In genomic region chr17:15088591-15089001, GRCm38 (mm10) we compare ENCODE assay signal across 11 mouse cellular contexts. TPM values are rescaled to one million over a fixed set of nuclear protein-coding genes. Genes with fewer than 3 reads are reported as not detected.
A peak's percentile ranks its signal among the peaks of the same experiment; 100 is the strongest.
DNase-seq lines count a peak whose midpoint lies in the region; ATAC-seq and TF ChIP-seq lines count a peak whose summit lies in the region.
"Had no signal": no experiment of that assay in that cellular context is flagged by ENCODE, and none has a peak within 500 bp of the region (broad histone marks: within the 10 kb centered on the region; RNA-seq: fewer than 3 reads in every experiment).

No protein-coding gene starts in this region.

- no peak for TF ChIP-seq POLR2A in thymus, adult 2 months (IDR thresholded peaks at IDR 0.05; ENCODE audit: control insufficient read depth, extremely low read depth, insufficient read depth, low read length, poor library complexity)

- no peak overlapping the region for H3K9ac ChIP-seq in hindbrain, embryonic 12.5 days
- H3K9ac ChIP-seq in midbrain, embryonic 13.5 days (replicated peaks), result no peak overlapping the region
- H3K9ac ChIP-seq in kidney, embryonic 16.5 days (replicated peaks; ENCODE audit: low read length), result no peak overlapping the region

- H3K4me1 ChIP-seq in hindbrain, embryonic 12.5 days, result peaks cover 26% of the 10 kb centered on the region
- peaks cover 19% of the 10 kb centered on the region for H3K4me1 ChIP-seq in midbrain, embryonic 13.5 days (replicated peaks)
- H3K4me1 ChIP-seq in thymus, adult 2 months (replicated peaks; ENCODE audit: control insufficient read depth, insufficient read depth, low read length), result no peaks in the 10 kb centered on the region
- H3K4me1 ChIP-seq in kidney, embryonic 16.5 days (ENCODE audit: insufficient read depth, low read length), result peaks cover 8% of the 10 kb centered on the region; the same call in 1 of the 2 replicates

- H3K4me3 ChIP-seq in hindbrain, embryonic 12.5 days, result no peak overlapping the region
- no peak overlapping the region for H3K4me3 ChIP-seq in midbrain, embryonic 13.5 days (replicated peaks)
- no peak overlapping the region for H3K4me3 ChIP-seq in thymus, adult 2 months (ENCODE audit: control insufficient read depth, insufficient read depth, low read length)
- H3K4me3 ChIP-seq in kidney, embryonic 16.5 days (ENCODE audit: low read length), result no peak overlapping the region

- H3K27ac ChIP-seq in hindbrain, embryonic 12.5 days, result peak overlapping the region; percentile 66
- H3K27ac ChIP-seq in midbrain, embryonic 13.5 days, result peak overlapping the region; percentile 71
- no peak overlapping the region for H3K27ac ChIP-seq in thymus, adult 2 months (ENCODE audit: control insufficient read depth, insufficient read depth, low read length)
- no peak overlapping the region for H3K27ac ChIP-seq in kidney, embryonic 16.5 days (ENCODE audit: low read length)

- WGBS in hindbrain, embryonic 12.5 days, result 10% methylated on average over 8 of the region's 8 CpGs
- 17% methylated on average over 8 of the region's 8 CpGs for WGBS in midbrain, embryonic 13.5 days
- WGBS in thymus, adult 2 months, result 76% methylated on average over 8 of the region's 8 CpGs
- WGBS in kidney, embryonic 16.5 days, result 18% methylated on average over 8 of the region's 8 CpGs

- no peaks in the 10 kb centered on the region for H3K27me3 ChIP-seq in hindbrain, embryonic 12.5 days
- H3K27me3 ChIP-seq in midbrain, embryonic 13.5 days, result no peaks in the 10 kb centered on the region
- H3K27me3 ChIP-seq in thymus, adult 2 months (ENCODE audit: control insufficient read depth, insufficient read depth, low read length), result no peaks in the 10 kb centered on the region
- H3K27me3 ChIP-seq in kidney, embryonic 16.5 days (ENCODE audit: insufficient read depth, low read length), result 0 out of 2 replicates have a peak, but pooled peaks cover 4% of the 10 kb centered on the region

- H3K9me3 ChIP-seq in hindbrain, embryonic 12.5 days (replicated peaks), result no peaks in the 10 kb centered on the region
- no peaks in the 10 kb centered on the region for H3K9me3 ChIP-seq in midbrain, embryonic 13.5 days
- no peaks in the 10 kb centered on the region for H3K9me3 ChIP-seq in kidney, embryonic 16.5 days (ENCODE audit: low read length)

- TF ChIP-seq CTCF in thymus, adult 2 months (IDR thresholded peaks at IDR 0.05; ENCODE audit: borderline replicate concordance, control insufficient read depth, extremely low read depth, insufficient read depth, low read length, poor library complexity), result no peak

- no peaks in the 10 kb centered on the region for H3K36me3 ChIP-seq in hindbrain, embryonic 12.5 days
- H3K36me3 ChIP-seq in midbrain, embryonic 13.5 days, result no peaks in the 10 kb centered on the region
- H3K36me3 ChIP-seq in thymus, adult 2 months (ENCODE audit: control insufficient read depth, insufficient read depth, low read length), result no peaks in the 10 kb centered on the region
- H3K36me3 ChIP-seq in kidney, embryonic 16.5 days (ENCODE audit: insufficient read depth, low read length), result no peaks in the 10 kb centered on the region

- H3K4me2 ChIP-seq in hindbrain, embryonic 12.5 days (replicated peaks), result no peak overlapping the region; the same call in 1 of the 2 replicates
- no peak overlapping the region for H3K4me2 ChIP-seq in midbrain, embryonic 13.5 days (replicated peaks)
- H3K4me2 ChIP-seq in kidney, embryonic 16.5 days (replicated peaks; ENCODE audit: low read depth, low read length), result no peak overlapping the region

- peak; percentile 42 for DNase-seq in cerebellum, adult 11-12 months
- DNase-seq in embryo, embryonic 9.5 days (ENCODE audit: extremely low spot score), result peak; percentile 32
- DNase-seq in ovary, adult 18-20 months (ENCODE audit: low spot score), result no peak
- DNase-seq in thymus, adult 2 months, result no peak
- DNase-seq: gastrocnemius, postnatal 25 days; heart, postnatal 14 days; thymus, postnatal 36 days had no signal

- peak; percentile 89 for ATAC-seq in hindbrain, embryonic 12.5 days (ENCODE audit: low FRiP score)
- peak; percentile 78 for ATAC-seq in midbrain, embryonic 13.5 days
- no peak for ATAC-seq in megakaryocyte progenitor cell, adult 5-6 weeks (replicated peaks; ENCODE audit: poor library complexity)
- no peak for ATAC-seq in kidney, embryonic 16.5 days (ENCODE audit: low FRiP score, low TSS enrichment)

RNA-seq across cellular contexts. Expression of gene Gm3448, which starts 47.3 kb away (rescaled TPM):
- polyA plus RNA-seq in hindbrain, embryonic 12.5 days (2016; fragmentation: Nextera tagmentation; extraction: Ambion mirVana), result 5.9 and 6.5 TPM in 2 replicates
- polyA plus RNA-seq in midbrain, embryonic 13.5 days (2015; fragmentation: Nextera tagmentation; extraction: Ambion mirVana), result 5.7 and 5.8 TPM in 2 replicates
- total RNA-seq in megakaryocyte progenitor cell, adult 5-6 weeks (2015), result 10.1 and 11.6 TPM in 2 replicates
- 15.4 and 16.3 TPM in 2 replicates for total RNA-seq in megakaryocyte progenitor cell, adult 5-6 weeks (2017)
- 0.92 and 0.99 TPM in 2 replicates for polyA plus RNA-seq in thymus, adult 2 months (2012; rRNA removed)
- polyA plus RNA-seq in kidney, embryonic 16.5 days (2015; fragmentation: Nextera tagmentation; extraction: Ambion mirVana), result 2.8 and 3.0 TPM in 2 replicates

RNA-seq across cellular contexts. Expression of gene Tcte3, which starts 47.3 kb away (rescaled TPM):
- polyA plus RNA-seq in hindbrain, embryonic 12.5 days (2016; fragmentation: Nextera tagmentation; extraction: Ambion mirVana), result not detected in 2 replicates
- polyA plus RNA-seq in midbrain, embryonic 13.5 days (2015; fragmentation: Nextera tagmentation; extraction: Ambion mirVana), result not detected in 2 replicates
- total RNA-seq in megakaryocyte progenitor cell, adult 5-6 weeks (2015), result 1.0 and 1.9 TPM in 2 replicates
- total RNA-seq in megakaryocyte progenitor cell, adult 5-6 weeks (2017), result 0.33 TPM in 1 of 2 replicates, not detected in the other
- not detected in 2 replicates for polyA plus RNA-seq in thymus, adult 2 months (2012; rRNA removed)
- 0.42 TPM in 1 of 2 replicates, not detected in the other for polyA plus RNA-seq in kidney, embryonic 16.5 days (2015; fragmentation: Nextera tagmentation; extraction: Ambion mirVana)
- total RNA-seq: gastrocnemius, postnatal 25 days had no signal

RNA-seq across cellular contexts. Expression of gene Ermard, which starts 47.6 kb away (rescaled TPM):
- polyA plus RNA-seq in hindbrain, embryonic 12.5 days (2016; fragmentation: Nextera tagmentation; extraction: Ambion mirVana), result 97.1 and 112 TPM in 2 replicates
- 111 and 114 TPM in 2 replicates for polyA plus RNA-seq in midbrain, embryonic 13.5 days (2015; fragmentation: Nextera tagmentation; extraction: Ambion mirVana)
- total RNA-seq in megakaryocyte progenitor cell, adult 5-6 weeks (2015), result 57.6 and 71.7 TPM in 2 replicates
- total RNA-seq in megakaryocyte progenitor cell, adult 5-6 weeks (2017), result 24.2 and 39.0 TPM in 2 replicates
- 62.0 and 69.0 TPM in 2 replicates for polyA plus RNA-seq in thymus, adult 2 months (2012; rRNA removed)
- 79.6 and 93.2 TPM in 2 replicates for polyA plus RNA-seq in kidney, embryonic 16.5 days (2015; fragmentation: Nextera tagmentation; extraction: Ambion mirVana)

Comparison
In these comparisons a context has a peak if more than half of its experiments do, and no peak if none do; other contexts are left out.
1. DNase-seq: peak in cerebellum, adult 11-12 months (single experiment) and embryo, embryonic 9.5 days (single experiment); none in ovary, adult 18-20 months (single experiment) and thymus, adult 2 months (single experiment).
2. ATAC-seq: peak in hindbrain, embryonic 12.5 days (single experiment) and midbrain, embryonic 13.5 days (single experiment); none in megakaryocyte progenitor cell, adult 5-6 weeks (single experiment) and kidney, embryonic 16.5 days (single experiment).
3. H3K27ac ChIP-seq: peak in hindbrain, embryonic 12.5 days (single experiment) and midbrain, embryonic 13.5 days (single experiment); none in thymus, adult 2 months (single experiment) and kidney, embryonic 16.5 days (single experiment).